Mouse (Mus musculus): ENCODE measurements around the gene Kremen1. TPM values are rescaled to one million over a fixed set of nuclear protein-coding genes. Genes with fewer than 3 reads are reported as not detected.

Gene Kremen1
- total and polyA plus RNA-seq, 2 experiments from 2014 or later, result 3.6 to 18.5 TPM

DNA sequence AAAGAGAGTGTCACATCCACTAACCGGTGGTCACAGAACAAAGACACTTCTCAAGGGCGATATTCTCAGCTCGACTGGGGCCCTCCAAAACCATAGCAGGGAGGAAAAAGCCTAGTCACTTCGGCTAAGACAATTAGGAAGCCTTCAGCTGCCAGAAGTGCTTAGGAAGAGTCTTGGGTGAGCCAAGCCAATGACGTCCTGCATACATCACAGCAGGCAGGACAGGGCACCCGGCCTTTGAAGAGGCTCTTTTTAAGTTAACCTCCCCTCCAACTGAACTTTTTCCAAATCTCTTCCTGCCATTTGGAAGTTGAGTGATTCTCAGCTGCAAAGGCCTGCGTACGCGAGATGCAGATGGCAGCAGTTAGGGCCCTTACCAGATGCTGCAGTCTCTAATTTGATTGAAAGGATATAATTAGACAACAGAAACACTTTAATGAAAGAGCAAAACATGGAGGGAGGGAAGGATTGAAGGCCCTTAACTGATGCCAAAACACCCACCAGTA is 5.8 kb downstream of the Kremen1 start:
- DNase-seq (ENCODE audit: low spot score), result peak; percentile 28
- no peaks in the 10 kb centered on the region for H3K9me3 ChIP-seq (ENCODE audit: low read length)
- 0 out of 2 replicates have a peak, but pooled peaks have one; percentile 21 for ATAC-seq
- H3K27me3 ChIP-seq (ENCODE audit: insufficient read depth, low read length), result no peaks in the 10 kb centered on the region
- no peak overlapping the region for H3K9ac ChIP-seq (replicated peaks; ENCODE audit: low read length)
- 24% methylated on average over 9 of the region's 9 CpGs for WGBS
- H3K4me2 ChIP-seq (ENCODE audit: low read depth, low read length), result no peak overlapping the region
- H3K27ac ChIP-seq, result peak overlapping the region; percentile 36; the same call in 1 of the 2 replicates
- H3K36me3 ChIP-seq (ENCODE audit: insufficient read depth, low read length), result no peaks in the 10 kb centered on the region
- TF ChIP-seq CTCF (IDR thresholded peaks at IDR 0.05; ENCODE audit: low read depth), result no peak
- H3K4me1 ChIP-seq (ENCODE audit: insufficient read depth, low read length), result peaks cover 4% of the 10 kb centered on the region; the same call in 1 of the 2 replicates
- no peak overlapping the region for H3K4me3 ChIP-seq (ENCODE audit: low read length)

DNA sequence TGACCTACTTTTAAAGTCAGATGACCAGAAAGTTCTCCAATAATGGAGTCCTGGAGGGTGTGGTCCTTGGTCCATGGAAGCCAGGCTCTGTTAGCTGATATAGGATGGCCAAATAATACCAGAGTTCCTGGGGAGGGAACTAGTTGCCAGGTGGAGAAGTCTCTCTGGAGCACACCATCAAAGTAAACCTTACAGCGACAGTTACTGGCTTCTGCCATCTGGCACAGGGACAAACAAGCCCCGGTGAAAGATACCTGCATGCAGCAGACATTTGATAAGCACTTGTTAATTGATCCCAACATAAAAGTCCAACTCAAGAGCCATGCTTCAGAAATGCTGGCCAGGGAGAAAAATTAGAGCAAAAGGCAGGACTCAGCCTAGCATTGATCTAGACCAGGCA is 7.3 kb downstream of the Kremen1 start:
- no peak for DNase-seq (ENCODE audit: low spot score)
- Histone ChIP-seq H3K27ac (no peak overlapping the region), H3K4me3 (ENCODE audit: low read length) (no peak overlapping the region), H3K9ac (replicated peaks; ENCODE audit: low read length) (no peak overlapping the region), H3K27me3 (ENCODE audit: insufficient read depth, low read length) (no peaks in the 10 kb centered on the region), H3K9me3 (ENCODE audit: low read length) (no peaks in the 10 kb centered on the region), H3K4me1 (ENCODE audit: insufficient read depth, low read length) (peaks cover 4% of the 10 kb centered on the region; the same call in 1 of the 2 replicates), H3K4me2 (ENCODE audit: low read depth, low read length) (no peak overlapping the region), H3K36me3 (ENCODE audit: insufficient read depth, low read length) (no peaks in the 10 kb centered on the region)
- no peak for TF ChIP-seq CTCF (IDR thresholded peaks at IDR 0.05; ENCODE audit: low read depth)
- WGBS, result 81% methylated on average over 2 of the region's 2 CpGs
- no peak for ATAC-seq

DNA sequence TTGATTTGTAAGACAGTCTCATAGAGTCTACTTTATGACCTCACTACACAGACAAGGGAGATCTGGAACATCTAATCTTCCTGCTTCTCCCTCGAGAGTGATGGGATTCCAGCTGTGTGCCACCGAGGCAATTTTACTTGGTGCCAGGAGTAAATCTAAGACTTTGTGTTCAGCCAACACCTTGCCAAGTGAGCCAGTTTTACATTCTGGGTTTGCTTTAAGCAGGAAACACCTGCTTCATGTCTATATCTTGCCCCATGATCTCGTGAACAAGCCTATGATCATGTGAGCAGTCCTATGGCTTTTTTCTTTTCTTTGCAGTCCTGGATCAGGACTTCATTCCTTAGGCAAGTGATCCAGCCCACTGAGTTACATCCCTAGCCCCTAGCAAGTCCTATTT is 7.8 kb downstream of the Kremen1 start:
- no peak overlapping the region for H3K27ac ChIP-seq
- H3K9ac ChIP-seq (replicated peaks; ENCODE audit: low read length), result no peak overlapping the region
- no peak for ATAC-seq
- no peak for DNase-seq (ENCODE audit: low spot score)
- WGBS, result 59% methylated on average over 3 of the region's 3 CpGs
- H3K27me3 ChIP-seq (ENCODE audit: insufficient read depth, low read length), result no peaks in the 10 kb centered on the region
- peaks cover 4% of the 10 kb centered on the region; the same call in 1 of the 2 replicates for H3K4me1 ChIP-seq (ENCODE audit: insufficient read depth, low read length)
- H3K4me2 ChIP-seq (ENCODE audit: low read depth, low read length), result no peak overlapping the region
- H3K36me3 ChIP-seq (ENCODE audit: insufficient read depth, low read length), result no peaks in the 10 kb centered on the region
- no peak overlapping the region for H3K4me3 ChIP-seq (ENCODE audit: low read length)
- no peaks in the 10 kb centered on the region for H3K9me3 ChIP-seq (ENCODE audit: low read length)
- no peak for TF ChIP-seq CTCF (IDR thresholded peaks at IDR 0.05; ENCODE audit: low read depth)

DNA sequence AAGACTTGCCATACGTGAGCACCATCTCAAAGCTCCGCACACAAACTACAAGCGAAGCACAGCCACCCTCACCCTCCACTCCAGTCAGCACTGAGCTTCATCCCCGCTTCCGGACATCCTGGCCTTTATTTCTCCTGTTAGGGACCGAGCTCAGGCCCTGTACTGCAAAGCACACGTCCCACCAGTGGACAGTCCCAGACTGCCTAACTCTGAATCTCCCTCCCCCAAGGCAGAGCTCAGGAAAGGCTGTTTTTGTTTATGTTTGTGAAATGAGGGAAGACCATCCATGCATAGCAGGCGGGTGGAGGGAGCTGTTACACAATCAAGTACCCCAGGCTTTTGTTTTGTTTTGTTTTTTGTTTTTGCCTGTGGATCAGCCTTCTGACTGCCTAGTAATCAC is 8.6 kb downstream of the Kremen1 start:
- no peak for DNase-seq (ENCODE audit: low spot score)
- Histone ChIP-seq H3K4me2 (ENCODE audit: low read depth, low read length) (no peak overlapping the region), H3K4me3 (ENCODE audit: low read length) (no peak overlapping the region), H3K27ac (no peak overlapping the region), H3K9me3 (ENCODE audit: low read length) (no peaks in the 10 kb centered on the region), H3K27me3 (ENCODE audit: insufficient read depth, low read length) (no peaks in the 10 kb centered on the region), H3K36me3 (ENCODE audit: insufficient read depth, low read length) (no peaks in the 10 kb centered on the region), H3K4me1 (ENCODE audit: insufficient read depth, low read length) (peaks cover 4% of the 10 kb centered on the region; the same call in 1 of the 2 replicates), H3K9ac (replicated peaks; ENCODE audit: low read length) (no peak overlapping the region)
- WGBS, result 78% methylated on average over 8 of the region's 8 CpGs
- no peak for TF ChIP-seq CTCF (IDR thresholded peaks at IDR 0.05; ENCODE audit: low read depth)
- no peak for ATAC-seq

DNA sequence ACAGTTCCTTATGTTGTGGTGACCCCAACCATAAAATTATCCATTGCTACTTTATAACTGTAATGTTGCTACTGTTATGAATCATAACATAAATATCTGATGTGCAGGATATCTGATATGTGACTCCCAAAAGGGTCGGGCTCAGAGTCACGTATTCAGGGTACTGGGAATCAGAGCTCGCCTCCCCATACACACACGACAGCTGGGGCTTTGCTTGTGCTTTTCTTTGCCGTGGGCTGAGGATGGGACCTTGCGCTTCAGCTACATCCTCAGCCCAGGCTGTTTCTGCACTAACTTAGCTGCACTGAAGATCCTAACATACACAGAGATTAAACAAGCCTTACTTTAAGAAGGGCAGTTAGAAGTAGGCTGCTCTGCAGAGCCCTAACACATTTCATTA is 10.2 kb downstream of the Kremen1 start:
- Histone ChIP-seq H3K9me3 (ENCODE audit: low read length) (no peaks in the 10 kb centered on the region), H3K9ac (replicated peaks; ENCODE audit: low read length) (no peak overlapping the region), H3K4me1 (ENCODE audit: insufficient read depth, low read length) (peaks cover under 1% of the 10 kb centered on the region; the same call in 1 of the 2 replicates), H3K27ac (no peak overlapping the region), H3K27me3 (ENCODE audit: insufficient read depth, low read length) (no peaks in the 10 kb centered on the region), H3K4me3 (ENCODE audit: low read length) (no peak overlapping the region), H3K4me2 (ENCODE audit: low read depth, low read length) (no peak overlapping the region), H3K36me3 (ENCODE audit: insufficient read depth, low read length) (no peaks in the 10 kb centered on the region)
- 68% methylated on average over 6 of the region's 6 CpGs for WGBS
- no peak for ATAC-seq
- TF ChIP-seq CTCF (IDR thresholded peaks at IDR 0.05; ENCODE audit: low read depth), result no peak
- DNase-seq (ENCODE audit: low spot score), result no peak

DNA sequence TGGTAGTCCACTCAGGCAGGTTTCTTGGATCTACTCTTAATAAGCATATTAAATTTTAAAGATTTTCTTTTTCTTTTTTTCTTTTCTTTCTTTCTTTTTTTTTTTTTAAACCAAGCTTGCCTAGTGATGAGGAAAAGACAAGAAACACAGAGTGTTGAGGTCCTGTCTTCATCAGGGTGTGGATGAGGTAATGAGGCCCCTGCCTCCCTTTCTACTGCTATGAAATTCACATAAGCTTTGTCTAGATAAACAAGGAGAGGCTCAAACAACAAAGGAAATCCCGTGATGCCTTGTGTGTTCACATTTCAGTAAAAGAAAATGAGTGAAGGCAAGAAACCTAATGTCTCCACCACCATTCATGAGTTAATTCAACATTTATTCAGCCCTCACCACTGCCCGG is 13.2 kb downstream of the Kremen1 start:
- WGBS, result 30% methylated on average over 2 of the region's 2 CpGs
- Histone ChIP-seq H3K4me3 (ENCODE audit: low read length) (no peak overlapping the region), H3K27me3 (ENCODE audit: insufficient read depth, low read length) (no peaks in the 10 kb centered on the region), H3K9ac (replicated peaks; ENCODE audit: low read length) (no peak overlapping the region), H3K4me1 (ENCODE audit: insufficient read depth, low read length) (0 out of 2 replicates have a peak, but pooled peaks cover 5% of the 10 kb centered on the region), H3K36me3 (ENCODE audit: insufficient read depth, low read length) (no peaks in the 10 kb centered on the region), H3K4me2 (ENCODE audit: low read depth, low read length) (no peak overlapping the region), H3K9me3 (ENCODE audit: low read length) (no peaks in the 10 kb centered on the region), H3K27ac (no peak overlapping the region)
- no peak for ATAC-seq
- TF ChIP-seq CTCF (IDR thresholded peaks at IDR 0.05; ENCODE audit: low read depth), result no peak
- no peak for DNase-seq (ENCODE audit: low spot score)

DNA sequence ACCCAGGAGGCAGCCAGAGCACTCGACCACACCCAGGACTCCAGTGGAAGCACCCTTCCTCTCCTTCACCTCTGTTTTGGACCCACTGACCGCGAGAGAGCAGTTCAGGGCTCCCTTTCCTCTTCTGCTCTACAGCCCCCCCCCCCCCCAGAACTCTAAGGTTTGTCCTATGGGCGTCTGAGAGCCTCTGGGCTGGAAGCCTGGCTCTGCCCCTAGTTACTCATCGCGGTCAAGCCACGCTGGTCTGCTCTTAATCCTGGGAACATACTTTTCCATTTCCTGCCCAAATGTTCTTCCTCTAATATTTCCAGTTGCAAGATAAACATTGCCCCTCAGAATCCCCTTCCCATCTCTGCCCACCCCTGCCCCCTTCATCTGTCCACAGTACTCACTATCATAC is 15.9 kb downstream of the Kremen1 start:
- Histone ChIP-seq H3K36me3 (ENCODE audit: insufficient read depth, low read length) (no peaks in the 10 kb centered on the region), H3K4me2 (ENCODE audit: low read depth, low read length) (no peak overlapping the region), H3K9me3 (ENCODE audit: low read length) (no peaks in the 10 kb centered on the region), H3K4me1 (ENCODE audit: insufficient read depth, low read length) (0 out of 2 replicates have a peak, but pooled peaks cover 5% of the 10 kb centered on the region), H3K4me3 (ENCODE audit: low read length) (no peak overlapping the region), H3K27me3 (ENCODE audit: insufficient read depth, low read length) (no peaks in the 10 kb centered on the region), H3K9ac (replicated peaks; ENCODE audit: low read length) (no peak overlapping the region), H3K27ac (no peak overlapping the region)
- no peak for ATAC-seq
- DNase-seq (ENCODE audit: low spot score), result no peak
- 89% methylated on average over 7 of the region's 7 CpGs for WGBS
- TF ChIP-seq CTCF (IDR thresholded peaks at IDR 0.05; ENCODE audit: low read depth), result no peak

Data from hindbrain, postnatal 0 days (tissue).